8 mouse cellular contexts compared by ENCODE assay signal in genomic region chr5:24445428-24446080, GRCm38 (mm10). TPM values are rescaled to one million over a fixed set of nuclear protein-coding genes. Genes with fewer than 3 reads are reported as not detected.
DNase-seq lines count a peak whose midpoint lies in the region; ATAC-seq and TF ChIP-seq lines count a peak whose summit lies in the region.

No protein-coding gene starts in this region.

- no peaks in the 10 kb centered on the region for H3K27me3 ChIP-seq in thymus, adult 2 months (ENCODE audit: control insufficient read depth, insufficient read depth, low read length)
- H3K27me3 ChIP-seq in limb, embryonic 10.5 days (ENCODE audit: low read depth, poor library complexity, severe bottlenecking) = no peaks in the 10 kb centered on the region; the same call in 1 of the 2 replicates
- H3K27me3 ChIP-seq in stomach, embryonic 14.5 days (ENCODE audit: control insufficient read depth, insufficient read depth, low read length) = no peaks in the 10 kb centered on the region

- peak; percentile 17 for DNase-seq in embryo, embryonic 11 days
- DNase-seq in embryo, embryonic 10 days (ENCODE audit: low spot score) = no peak
- DNase-seq in thymus, adult 2 months = peak; percentile 21
- no peak for DNase-seq in thymus, adult 18-20 months
- DNase-seq in limb, embryonic 10.5 days (ENCODE audit: low spot score) = no peak
- no peak for DNase-seq in left cerebral cortex, adult 9 months (ENCODE audit: low spot score in 2 of 2)
- no peak for DNase-seq in left cerebral cortex, adult 18-20 months (ENCODE audit: low spot score in 2 of 2)

- H3K4me1 ChIP-seq in thymus, adult 2 months (replicated peaks; ENCODE audit: control insufficient read depth, insufficient read depth, low read length) = peaks cover 43% of the 10 kb centered on the region
- peaks cover 45% of the 10 kb centered on the region for H3K4me1 ChIP-seq in limb, embryonic 10.5 days
- H3K4me1 ChIP-seq in stomach, embryonic 14.5 days (ENCODE audit: control insufficient read depth, insufficient read depth, low read length) = peaks cover 16% of the 10 kb centered on the region

- peak overlapping the region; percentile 14; the same call in 1 of the 2 replicates for H3K27ac ChIP-seq in thymus, adult 2 months (ENCODE audit: control insufficient read depth, insufficient read depth, low read length)
- H3K27ac ChIP-seq in limb, embryonic 10.5 days = peak overlapping the region; percentile 96
- H3K27ac ChIP-seq in stomach, embryonic 14.5 days (ENCODE audit: low read length) = peak overlapping the region; percentile 84

- H3K9me3 ChIP-seq in limb, embryonic 10.5 days (replicated peaks) = no peaks in the 10 kb centered on the region
- H3K9me3 ChIP-seq in stomach, embryonic 14.5 days (ENCODE audit: control insufficient read depth, low read depth, low read length) = no peaks in the 10 kb centered on the region

- 81% methylated on average over 20 of the region's 20 CpGs for WGBS in thymus, adult 2 months
- 58% methylated on average over 20 of the region's 20 CpGs for WGBS in limb, embryonic 10.5 days
- WGBS in stomach, embryonic 14.5 days = 52% methylated on average over 20 of the region's 20 CpGs

- no peak for TF ChIP-seq POLR2A in thymus, adult 2 months (IDR thresholded peaks at IDR 0.05; ENCODE audit: control insufficient read depth, extremely low read depth, insufficient read depth, low read length, poor library complexity)

- H3K4me2 ChIP-seq in stomach, embryonic 14.5 days (replicated peaks; ENCODE audit: low read depth, low read length) = peak overlapping the region; percentile 93

- TF ChIP-seq CTCF in thymus, adult 2 months (IDR thresholded peaks at IDR 0.05; ENCODE audit: borderline replicate concordance, control insufficient read depth, extremely low read depth, insufficient read depth, low read length, poor library complexity) = no peak

- no peaks in the 10 kb centered on the region for H3K36me3 ChIP-seq in thymus, adult 2 months (ENCODE audit: control insufficient read depth, insufficient read depth, low read length)
- peaks cover 34% of the 10 kb centered on the region for H3K36me3 ChIP-seq in limb, embryonic 10.5 days
- peaks cover 21% of the 10 kb centered on the region for H3K36me3 ChIP-seq in stomach, embryonic 14.5 days (ENCODE audit: control insufficient read depth, insufficient read depth, low read length)

- H3K4me3 ChIP-seq in thymus, adult 2 months (ENCODE audit: control insufficient read depth, insufficient read depth, low read length) = peak overlapping the region; percentile 74
- H3K4me3 ChIP-seq in limb, embryonic 10.5 days = peak overlapping the region; percentile 91
- H3K4me3 ChIP-seq in stomach, embryonic 14.5 days (ENCODE audit: low read depth, low read length) = peak overlapping the region; percentile 81

- peak overlapping the region; percentile 84; the same call in 1 of the 2 replicates for H3K9ac ChIP-seq in stomach, embryonic 14.5 days (replicated peaks; ENCODE audit: low read depth, low read length)

- ATAC-seq in stomach, embryonic 14.5 days (ENCODE audit: insufficient number of reproducible peaks, insufficient read depth, low FRiP score, low read depth) = peak; percentile 0; the same call in 1 of the 2 replicates

RNA-seq across cellular contexts. Expression of gene Fastk, which starts 0.5 kb away (rescaled TPM):
- polyA plus RNA-seq in thymus, adult 2 months (2012; rRNA removed) = 424 and 481 TPM in 2 replicates
- polyA plus RNA-seq in limb, embryonic 10.5 days (2016; fragmentation: Nextera tagmentation; extraction: Ambion mirVana) = 101 and 118 TPM in 2 replicates
- 98.5 and 102 TPM in 2 replicates for polyA plus RNA-seq in stomach, embryonic 14.5 days (2014; fragmentation: Nextera tagmentation; extraction: Ambion mirVana)
- total RNA-seq in left cerebral cortex, adult 18-20 months (2021) = 100 to 1,000 TPM; 108 to 131 TPM

RNA-seq across cellular contexts. Expression of gene Tmub1, which starts 2.1 kb away (rescaled TPM):
- 122 and 136 TPM in 2 replicates for polyA plus RNA-seq in thymus, adult 2 months (2012; rRNA removed)
- polyA plus RNA-seq in limb, embryonic 10.5 days (2016; fragmentation: Nextera tagmentation; extraction: Ambion mirVana) = 22.1 and 24.2 TPM in 2 replicates
- 25.5 and 27.6 TPM in 2 replicates for polyA plus RNA-seq in stomach, embryonic 14.5 days (2014; fragmentation: Nextera tagmentation; extraction: Ambion mirVana)
- total RNA-seq in left cerebral cortex, adult 18-20 months (2021) = 10 to 100 TPM; 27.2 to 27.3 TPM

RNA-seq across cellular contexts. Expression of gene Agap3, which starts 6.4 kb away (rescaled TPM):
- 111 and 117 TPM in 2 replicates for polyA plus RNA-seq in thymus, adult 2 months (2012; rRNA removed)
- polyA plus RNA-seq in limb, embryonic 10.5 days (2016; fragmentation: Nextera tagmentation; extraction: Ambion mirVana) = 39.8 and 42.7 TPM in 2 replicates
- 25.3 and 25.6 TPM in 2 replicates for polyA plus RNA-seq in stomach, embryonic 14.5 days (2014; fragmentation: Nextera tagmentation; extraction: Ambion mirVana)
- 100 to 1,000 TPM; 517 to 575 TPM for total RNA-seq in left cerebral cortex, adult 18-20 months (2021)

RNA-seq across cellular contexts. Expression of gene Slc4a2, which starts 21.9 kb away (rescaled TPM):
- polyA plus RNA-seq in thymus, adult 2 months (2012; rRNA removed) = 116 and 118 TPM in 2 replicates
- polyA plus RNA-seq in limb, embryonic 10.5 days (2016; fragmentation: Nextera tagmentation; extraction: Ambion mirVana) = 33.7 and 43.9 TPM in 2 replicates
- 30.6 and 32.2 TPM in 2 replicates for polyA plus RNA-seq in stomach, embryonic 14.5 days (2014; fragmentation: Nextera tagmentation; extraction: Ambion mirVana)
- total RNA-seq in left cerebral cortex, adult 18-20 months (2021) = 10 to 100 TPM; 28.9 to 31.0 TPM

RNA-seq across cellular contexts. Expression of gene Cdk5, which starts 22.2 kb away (rescaled TPM):
- 62.3 and 87.0 TPM in 2 replicates for polyA plus RNA-seq in thymus, adult 2 months (2012; rRNA removed)
- polyA plus RNA-seq in limb, embryonic 10.5 days (2016; fragmentation: Nextera tagmentation; extraction: Ambion mirVana) = 37.2 and 48.5 TPM in 2 replicates
- 46.4 and 47.7 TPM in 2 replicates for polyA plus RNA-seq in stomach, embryonic 14.5 days (2014; fragmentation: Nextera tagmentation; extraction: Ambion mirVana)
- total RNA-seq in left cerebral cortex, adult 18-20 months (2021) = 100 to 1,000 TPM; 128 to 129 TPM

Comparison
In these comparisons a context has a peak if more than half of its experiments do, and no peak if none do; other contexts are left out.
1. DNase-seq: peak in embryo, embryonic 11 days (single experiment) and thymus, adult 2 months (single experiment); none in embryo, embryonic 10 days (single experiment), thymus, adult 18-20 months (0 of 2), limb, embryonic 10.5 days (single experiment), left cerebral cortex, adult 9 months (0 of 2) and left cerebral cortex, adult 18-20 months (0 of 2).
2. H3K27ac ChIP-seq: peak in every context shown above with its lines; median percentile 96 in limb, embryonic 10.5 days; 84 in stomach, embryonic 14.5 days; 14 in thymus, adult 2 months.
3. Peak in every context shown above with its lines, with median percentiles within 50 percentile points of each other: H3K4me3 ChIP-seq.